Comparison of ENCODE assay signal across 8 mouse cellular contexts in genomic region chr9:120571593-120572385, GRCm38 (mm10). TPM values are rescaled to one million over a fixed set of nuclear protein-coding genes. Genes with fewer than 3 reads are reported as not detected.
DNase-seq lines count a peak whose midpoint lies in the region; ATAC-seq lines count a peak whose summit lies in the region.

No protein-coding gene starts in this region.

- no peaks in the 10 kb centered on the region for H3K27me3 ChIP-seq in kidney, embryonic 15.5 days
- H3K27me3 ChIP-seq in hindbrain, embryonic 15.5 days: no peaks in the 10 kb centered on the region
- no peaks in the 10 kb centered on the region for H3K27me3 ChIP-seq in midbrain, embryonic 14.5 days (ENCODE audit: control insufficient read depth, insufficient read depth, low read length)

- peak overlapping the region; percentile 97 for H3K9ac ChIP-seq in kidney, embryonic 15.5 days
- H3K9ac ChIP-seq in hindbrain, embryonic 15.5 days: peak overlapping the region; percentile 81
- H3K9ac ChIP-seq in midbrain, embryonic 14.5 days (replicated peaks; ENCODE audit: low read length): peak overlapping the region; percentile 84

- intact Hi-C loops in gastrocnemius, postnatal 14 days (cut with DNase I; ENCODE audit: low total_unique reads): no loop called here

- peaks cover 34% of the 10 kb centered on the region for H3K4me1 ChIP-seq in kidney, embryonic 15.5 days
- peaks cover 27% of the 10 kb centered on the region for H3K4me1 ChIP-seq in hindbrain, embryonic 15.5 days (replicated peaks)
- peaks cover 10% of the 10 kb centered on the region; the same call in 1 of the 2 replicates for H3K4me1 ChIP-seq in midbrain, embryonic 14.5 days (ENCODE audit: control insufficient read depth, insufficient read depth, low read length)

- under 1% methylated on average over 53 of the region's 53 CpGs for WGBS in kidney, embryonic 15.5 days
- 2% methylated on average over 53 of the region's 53 CpGs for WGBS in hindbrain, embryonic 15.5 days
- WGBS in midbrain, embryonic 14.5 days: 2% methylated on average over 53 of the region's 53 CpGs

- ATAC-seq in kidney, embryonic 15.5 days (replicated peaks; ENCODE audit: low FRiP score): peak; percentile 79
- ATAC-seq in hindbrain, embryonic 15.5 days (ENCODE audit: low FRiP score, low read depth): peak; percentile 83
- peak; percentile 79 for ATAC-seq in midbrain, embryonic 14.5 days (ENCODE audit: low FRiP score, low TSS enrichment)

- no peaks in the 10 kb centered on the region for H3K9me3 ChIP-seq in kidney, embryonic 15.5 days (replicated peaks)
- no peaks in the 10 kb centered on the region for H3K9me3 ChIP-seq in hindbrain, embryonic 15.5 days
- H3K9me3 ChIP-seq in midbrain, embryonic 14.5 days (ENCODE audit: control insufficient read depth, low read length): no peaks in the 10 kb centered on the region

- peak overlapping the region; percentile 97 for H3K4me3 ChIP-seq in kidney, embryonic 15.5 days (replicated peaks)
- peak overlapping the region; percentile 81 for H3K4me3 ChIP-seq in hindbrain, embryonic 15.5 days
- peak overlapping the region; percentile 81 for H3K4me3 ChIP-seq in midbrain, embryonic 14.5 days (replicated peaks; ENCODE audit: low read depth, low read length)

- peaks cover 42% of the 10 kb centered on the region for H3K36me3 ChIP-seq in kidney, embryonic 15.5 days
- H3K36me3 ChIP-seq in hindbrain, embryonic 15.5 days: peaks cover 33% of the 10 kb centered on the region
- H3K36me3 ChIP-seq in midbrain, embryonic 14.5 days (ENCODE audit: control insufficient read depth, insufficient read depth, low read length): peaks cover 34% of the 10 kb centered on the region

- peak overlapping the region; percentile 89 for H3K27ac ChIP-seq in kidney, embryonic 15.5 days
- H3K27ac ChIP-seq in hindbrain, embryonic 15.5 days (replicated peaks): peak overlapping the region; percentile 88
- H3K27ac ChIP-seq in midbrain, embryonic 14.5 days (replicated peaks; ENCODE audit: low read depth, low read length): peak overlapping the region; percentile 78

- DNase-seq in kidney, postnatal 4 days: no peak
- peak; percentile 21 for DNase-seq in c-Kit-negative CD71-positive TER-119-positive erythroid progenitor cells, embryonic 14.5 days (ENCODE audit: low read depth, low spot score)
- DNase-seq in midbrain, embryonic 14.5 days: no peak
- no peak for DNase-seq in right cerebral cortex, postnatal 14 days
- no peak for DNase-seq in gastrocnemius, postnatal 14 days
- no peak for DNase-seq in lung, postnatal 10 days

- H3K4me2 ChIP-seq in kidney, embryonic 15.5 days: peak overlapping the region; percentile 90
- peak overlapping the region; percentile 65 for H3K4me2 ChIP-seq in hindbrain, embryonic 15.5 days
- peak overlapping the region; percentile 83 for H3K4me2 ChIP-seq in midbrain, embryonic 14.5 days (ENCODE audit: low read length)

RNA-seq across cellular contexts. Expression of gene Rpl14, which starts 0.5 kb away (rescaled TPM):
- 783 and 843 TPM in 2 replicates for polyA plus RNA-seq in kidney, embryonic 15.5 days (2015; fragmentation: Nextera tagmentation; extraction: Ambion mirVana)
- polyA plus RNA-seq in hindbrain, embryonic 15.5 days (2015; fragmentation: Nextera tagmentation; extraction: Ambion mirVana): 408 and 422 TPM in 2 replicates
- 523 and 525 TPM in 2 replicates for polyA plus RNA-seq in midbrain, embryonic 14.5 days (2014; fragmentation: Nextera tagmentation; extraction: Ambion mirVana)
- total RNA-seq in gastrocnemius, postnatal 14 days (2021): 100 to 1,000 TPM; 386 to 432 TPM

RNA-seq across cellular contexts. Expression of gene Entpd3, which starts 32.2 kb away (rescaled TPM):
- polyA plus RNA-seq in kidney, embryonic 15.5 days (2015; fragmentation: Nextera tagmentation; extraction: Ambion mirVana): 1.5 and 2.0 TPM in 2 replicates
- 3.2 and 4.1 TPM in 2 replicates for polyA plus RNA-seq in hindbrain, embryonic 15.5 days (2015; fragmentation: Nextera tagmentation; extraction: Ambion mirVana)
- 2.5 and 3.1 TPM in 2 replicates for polyA plus RNA-seq in midbrain, embryonic 14.5 days (2014; fragmentation: Nextera tagmentation; extraction: Ambion mirVana)
- not detected for total RNA-seq in gastrocnemius, postnatal 14 days (2021)
